Mouse (Mus musculus): ENCODE data around the gene Zfp993. TPM values are rescaled to one million over a fixed set of nuclear protein-coding genes. Genes with fewer than 3 reads are reported as not detected.
"Not testable (repeated sequence)": the region's sequence is repeated elsewhere in the genome, so short reads cannot be mapped to it uniquely, and the experiment has no call there.

The Zfp993 gene
- 10 to 100 TPM in 1 of 2 experiments, 1 to 10 TPM in 1; 6.0 to 10.8 TPM for polyA plus RNA-seq (2017; shearing (Covaris generic))

DNA sequence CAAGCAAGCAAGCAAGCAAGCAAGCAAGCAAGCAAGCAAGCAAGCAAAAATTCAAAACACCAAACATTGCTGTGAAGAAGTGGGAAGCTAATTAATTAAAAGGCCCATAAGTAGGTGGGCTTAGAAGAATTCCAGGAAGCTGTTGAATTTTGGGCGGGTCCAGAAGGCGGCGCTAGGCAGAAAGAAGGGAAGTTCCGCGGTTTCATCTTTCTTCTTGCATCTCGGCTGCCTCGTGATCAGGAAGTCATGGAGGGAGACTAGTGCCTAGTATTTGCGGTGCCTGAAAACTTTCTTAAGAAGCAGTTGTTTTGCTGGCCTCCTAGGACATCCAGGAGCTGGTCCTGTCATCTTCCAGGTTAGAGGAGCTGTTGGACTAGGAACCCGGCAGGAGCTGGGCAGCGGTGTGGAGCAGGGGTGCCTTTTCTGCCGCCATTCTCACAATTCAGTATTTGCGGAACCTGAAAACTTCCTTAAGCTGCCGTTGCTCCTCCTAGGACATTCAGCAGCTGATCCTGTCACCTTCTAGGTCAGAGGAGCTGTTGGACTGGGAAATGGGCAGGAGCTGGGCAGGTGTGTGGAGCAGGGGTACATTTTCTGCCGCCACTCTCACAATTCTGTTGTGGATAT, at the start of gene Zfp993:
Gene Zfp993 (plus strand): TSS at position 188 of the 627 bp plus-strand sequence.
- peak; percentile 67 for ATAC-seq

DNA sequence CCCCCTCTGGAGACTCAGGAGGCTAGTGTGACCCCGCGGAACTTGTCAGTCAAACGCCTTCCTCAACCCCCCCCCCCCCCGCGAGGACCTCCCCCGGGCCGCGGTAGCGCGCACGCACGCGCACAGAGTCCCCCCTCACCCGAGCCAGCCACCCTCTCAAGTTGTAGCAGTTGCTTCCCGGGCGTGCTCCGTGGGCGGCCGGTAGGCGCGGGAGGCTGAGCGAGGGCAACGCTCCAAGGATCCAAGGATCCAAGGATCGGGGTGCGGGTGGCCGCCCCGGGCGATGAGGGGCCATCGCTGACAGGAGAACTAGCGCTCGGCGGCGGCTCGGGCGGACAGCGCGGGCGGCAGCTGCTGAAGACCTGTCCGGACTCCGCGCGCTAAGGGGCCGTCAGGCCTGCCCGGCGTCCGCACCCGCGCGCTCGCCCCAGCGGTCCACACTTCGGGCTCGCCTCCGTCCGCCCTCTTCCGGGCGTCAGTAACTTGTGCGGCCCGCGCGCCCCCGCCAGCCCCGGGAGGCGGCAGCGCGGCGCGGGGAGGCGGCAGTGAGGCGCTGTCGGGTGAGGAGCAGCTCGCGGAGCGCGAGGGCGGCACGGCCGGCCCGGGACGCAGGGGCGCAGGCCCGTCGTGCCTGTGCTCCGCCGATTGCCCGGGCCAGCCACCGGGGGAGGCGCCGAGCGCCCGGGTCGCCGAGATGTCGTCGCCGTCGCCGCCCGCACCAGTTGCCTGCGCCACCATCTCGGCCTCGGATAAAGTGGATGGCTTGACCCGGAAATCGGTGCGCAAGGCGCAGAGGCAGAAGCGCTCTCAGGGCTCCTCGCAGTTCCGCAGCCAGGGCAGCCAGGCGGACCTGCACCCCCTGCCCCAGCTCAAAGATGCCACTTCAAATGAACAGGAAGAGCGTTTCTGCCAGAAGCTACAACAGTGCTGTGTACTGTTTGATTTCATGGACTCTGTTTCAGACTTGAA, 30.6 kb upstream of the Zfp993 start:
- ATAC-seq: not testable (repeated sequence)

DNA sequence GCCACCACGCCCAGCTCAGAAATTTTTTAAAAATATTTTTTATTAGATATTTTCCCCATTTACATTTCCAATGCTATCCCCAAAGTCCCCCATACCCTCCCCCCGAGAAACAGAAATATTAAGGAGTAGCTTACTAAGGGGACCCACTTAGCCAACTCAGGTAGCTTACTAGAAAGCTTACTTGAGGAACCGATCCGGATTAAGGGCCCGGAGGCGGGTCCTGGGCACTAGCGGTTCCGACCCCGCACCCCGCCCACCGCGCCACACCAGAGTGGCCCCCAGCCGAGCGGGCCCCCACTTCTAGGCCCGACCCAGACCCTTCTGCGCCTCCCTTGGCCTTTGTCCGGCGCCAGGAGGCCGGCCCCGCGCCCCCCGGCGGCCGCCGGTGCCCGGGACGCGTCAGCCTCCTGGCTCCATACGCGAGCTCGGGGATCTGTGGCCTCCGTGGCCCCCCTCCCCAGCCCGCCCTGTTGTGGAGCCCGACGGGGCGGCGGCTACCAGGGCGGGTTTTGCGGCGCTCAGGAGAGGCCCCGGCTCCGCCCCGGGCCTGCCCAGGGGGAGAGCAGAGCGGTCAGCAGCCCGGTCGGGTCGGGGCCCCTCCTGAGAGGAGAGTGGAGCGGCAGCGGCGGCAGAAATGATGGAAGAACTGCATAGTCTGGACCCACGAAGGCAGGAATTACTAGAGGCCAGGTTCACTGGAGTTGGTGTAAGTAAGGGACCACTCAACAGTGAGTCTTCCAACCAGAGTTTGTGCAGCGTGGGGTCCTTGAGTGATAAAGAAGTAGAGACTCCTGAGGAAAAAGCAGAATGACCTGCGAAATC, 7.0 kb upstream of the Zfp993 start:
- not testable (repeated sequence) for ATAC-seq

DNA sequence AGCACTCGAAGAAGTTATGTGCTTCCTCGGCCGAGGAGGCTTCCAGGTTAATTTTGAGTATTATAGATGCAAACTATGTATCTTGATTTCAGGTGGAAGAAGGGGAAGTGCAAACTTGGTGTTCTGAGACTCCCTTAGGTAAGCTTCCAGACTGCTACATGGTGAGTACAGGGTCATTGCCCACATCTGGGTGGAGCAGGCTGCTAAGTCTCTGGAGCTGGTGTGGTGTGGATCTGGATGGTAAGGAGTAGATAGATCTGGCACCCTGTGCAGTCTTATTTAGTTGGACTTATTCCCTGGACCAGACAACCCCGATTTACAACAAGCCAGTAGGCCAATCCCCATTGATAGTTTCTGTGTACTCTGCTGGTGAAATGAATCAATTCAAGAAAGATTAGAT, 33.6 kb downstream of the Zfp993 start:
- ATAC-seq: not testable (repeated sequence)

DNA sequence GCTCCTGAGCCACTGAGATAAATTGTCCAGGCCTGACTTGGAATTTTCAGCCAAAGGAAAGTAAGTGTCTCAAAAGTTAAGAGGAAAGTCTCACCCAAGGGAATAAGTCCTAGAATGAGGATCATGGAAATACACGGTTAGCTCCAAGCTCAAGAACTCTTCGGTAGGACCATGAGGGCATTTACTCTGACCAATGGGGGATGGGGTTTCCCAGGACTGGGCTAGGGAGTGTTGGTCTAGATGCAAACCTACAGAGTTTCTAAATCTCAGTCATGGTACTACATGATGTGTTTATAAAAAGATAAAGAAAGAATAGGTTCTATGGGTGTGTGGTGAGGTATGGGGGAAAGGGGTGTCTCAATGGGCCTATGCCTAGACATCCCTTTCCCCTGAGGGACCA, 38.9 kb downstream of the Zfp993 start:
- not testable (repeated sequence) for ATAC-seq

DNA sequence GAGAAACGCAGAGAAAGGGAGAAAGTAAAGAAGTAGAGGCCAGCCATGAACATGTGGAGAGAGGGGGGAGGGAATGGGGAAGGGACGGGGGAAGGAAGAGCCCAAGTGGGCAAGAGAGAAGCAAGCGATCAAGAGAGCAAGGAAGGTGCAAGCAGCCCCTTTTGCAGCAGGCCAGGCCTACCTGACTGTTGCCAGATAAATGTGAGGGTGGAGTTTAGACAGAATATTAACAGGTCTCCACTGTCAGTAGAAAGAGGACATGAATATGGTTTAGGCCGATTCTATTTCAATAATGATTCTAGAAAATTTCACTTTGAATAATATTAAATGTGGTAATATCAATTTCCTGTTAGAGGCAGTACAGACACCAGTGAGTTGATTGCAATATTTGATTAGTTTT, 39.4 kb downstream of the Zfp993 start:
- ATAC-seq: not testable (repeated sequence)

DNA sequence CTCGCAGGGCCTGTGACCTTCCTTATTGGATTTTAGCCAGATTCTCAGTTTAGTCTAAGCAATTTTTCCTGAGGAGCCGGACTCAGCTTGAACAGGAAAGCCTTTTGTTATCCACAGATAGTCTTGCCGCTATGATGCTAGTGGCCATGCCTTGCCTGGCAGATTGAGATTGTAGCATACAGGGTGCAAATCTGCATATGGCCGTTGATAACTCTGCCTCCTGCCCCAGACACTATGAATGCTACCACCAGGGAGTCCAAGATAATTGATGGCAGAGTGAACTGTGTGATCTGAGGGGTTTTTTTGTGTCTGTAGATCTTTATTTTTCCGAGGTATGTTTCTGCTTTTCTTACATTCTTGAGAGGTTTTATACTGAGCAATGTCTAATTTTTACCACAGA, 39.9 kb downstream of the Zfp993 start:
- peak; percentile 16 for ATAC-seq

Other genes with a start within 250 kb of the Zfp993 start
- gene Zfp992, start 161.9 kb upstream of the Zfp993 start, polyA plus RNA-seq (2017; shearing (Covaris generic)): 1 to 10 TPM; 2.3 to 5.4 TPM
- not detected for gene Zfp981, start 108.9 kb upstream of the Zfp993 start, polyA plus RNA-seq (2017; shearing (Covaris generic))